27 mouse cellular contexts compared by ENCODE assay signal in genomic region chr3:32304171-32304570, GRCm38 (mm10).
DNase-seq lines count a peak whose midpoint lies in the region; ATAC-seq and TF ChIP-seq lines count a peak whose summit lies in the region.
"Had no signal": no experiment of that assay in that cellular context is flagged by ENCODE, and none has a peak within 500 bp of the region (broad histone marks: within the 10 kb centered on the region; RNA-seq: fewer than 3 reads in every experiment).

No protein-coding gene starts in this region.

- no peaks in the 10 kb centered on the region for H3K36me3 ChIP-seq in kidney, embryonic 15.5 days
- H3K36me3 ChIP-seq in lung, postnatal 0 days (ENCODE audit: insufficient read depth, low read length) = no peaks in the 10 kb centered on the region
- H3K36me3 ChIP-seq: embryonic facial prominence, embryonic 12.5 days; embryonic facial prominence, embryonic 15.5 days; forebrain, embryonic 12.5 days; forebrain, embryonic 15.5 days; heart, embryonic 12.5 days; heart, embryonic 15.5 days; hindbrain, embryonic 10.5 days; hindbrain, embryonic 13.5 days had no signal

- H3K4me1 ChIP-seq in kidney, embryonic 15.5 days = 0 out of 2 replicates have a peak, but pooled peaks cover 2% of the 10 kb centered on the region
- H3K4me1 ChIP-seq in lung, postnatal 0 days (ENCODE audit: insufficient read depth, low read depth, low read length) = no peaks in the 10 kb centered on the region
- H3K4me1 ChIP-seq: embryonic facial prominence, embryonic 12.5 days; embryonic facial prominence, embryonic 15.5 days; forebrain, embryonic 12.5 days; forebrain, embryonic 15.5 days; heart, embryonic 12.5 days; heart, embryonic 15.5 days; hindbrain, embryonic 13.5 days had no signal

- H3K4me2 ChIP-seq in kidney, embryonic 15.5 days = no peak overlapping the region
- H3K4me2 ChIP-seq in lung, postnatal 0 days (replicated peaks; ENCODE audit: low read depth, low read length) = no peak overlapping the region
- H3K4me2 ChIP-seq: embryonic facial prominence, embryonic 12.5 days; embryonic facial prominence, embryonic 15.5 days; forebrain, embryonic 12.5 days; forebrain, embryonic 15.5 days; heart, embryonic 12.5 days; heart, embryonic 15.5 days; hindbrain, embryonic 13.5 days had no signal

- H3K4me3 ChIP-seq in kidney, embryonic 15.5 days (replicated peaks) = no peak overlapping the region
- H3K4me3 ChIP-seq in lung, postnatal 0 days (ENCODE audit: low read depth, low read length) = no peak overlapping the region
- H3K4me3 ChIP-seq: embryonic facial prominence, embryonic 12.5 days; embryonic facial prominence, embryonic 15.5 days; erythroblast, embryonic 14.5 days; forebrain, embryonic 12.5 days; forebrain, embryonic 15.5 days; heart, embryonic 12.5 days; heart, embryonic 15.5 days; hindbrain, embryonic 10.5 days; hindbrain, embryonic 13.5 days had no signal

- WGBS in kidney, embryonic 15.5 days = 56% methylated on average over 1 of the region's 1 CpGs
- WGBS in lung, postnatal 0 days = 41% methylated on average over 1 of the region's 1 CpGs

- no peaks in the 10 kb centered on the region for H3K27me3 ChIP-seq in kidney, embryonic 15.5 days
- no peaks in the 10 kb centered on the region for H3K27me3 ChIP-seq in lung, postnatal 0 days (replicated peaks; ENCODE audit: insufficient read depth, low read length)
- H3K27me3 ChIP-seq: embryonic facial prominence, embryonic 12.5 days; embryonic facial prominence, embryonic 15.5 days; forebrain, embryonic 12.5 days; forebrain, embryonic 15.5 days; heart, embryonic 12.5 days; heart, embryonic 15.5 days; hindbrain, embryonic 13.5 days had no signal

- H3K9me3 ChIP-seq in kidney, embryonic 15.5 days (replicated peaks) = no peaks in the 10 kb centered on the region; the same call in 1 of the 2 replicates
- H3K9me3 ChIP-seq in lung, postnatal 0 days (ENCODE audit: low read length) = no peaks in the 10 kb centered on the region
- H3K9me3 ChIP-seq: embryonic facial prominence, embryonic 12.5 days; embryonic facial prominence, embryonic 15.5 days; forebrain, embryonic 12.5 days; forebrain, embryonic 15.5 days; heart, embryonic 12.5 days; heart, embryonic 15.5 days; hindbrain, embryonic 13.5 days had no signal

- peak; percentile 60 for ATAC-seq in kidney, embryonic 15.5 days (replicated peaks; ENCODE audit: low FRiP score)
- ATAC-seq in lung, postnatal 0 days = no peak
- ATAC-seq in inflammation-experienced regulatory T-cells, adult 6 months = no peak
- ATAC-seq: CD4-positive, CD25-positive, alpha-beta regulatory T cell, adult 4 months; forebrain, embryonic 15.5 days; hindbrain, embryonic 16.5 days had no signal

- DNase-seq in kidney, postnatal 10 days = no peak
- no peak for DNase-seq in lung, postnatal 0 days (ENCODE audit: low spot score)
- DNase-seq in lung, postnatal 14 days = no peak
- peak; percentile 7 for DNase-seq in R1 (ENCODE audit: low read depth, low spot score)
- DNase-seq: adrenal gland, postnatal 10 days; adrenal gland, postnatal 36 days; cerebellum, adult 11 months; cerebellum, adult 2 months; cerebellum, adult 9-11 months; cerebellum, postnatal 25 days; gastrocnemius, postnatal 25 days; heart, adult 18-20 months; heart, postnatal 10 days; heart, postnatal 36 days had no signal

- no peak overlapping the region for H3K27ac ChIP-seq in kidney, embryonic 15.5 days
- no peak overlapping the region for H3K27ac ChIP-seq in lung, postnatal 0 days (ENCODE audit: low read length)
- H3K27ac ChIP-seq: embryonic facial prominence, embryonic 12.5 days; embryonic facial prominence, embryonic 15.5 days; forebrain, embryonic 12.5 days; forebrain, embryonic 15.5 days; heart, embryonic 15.5 days; hindbrain, embryonic 10.5 days; hindbrain, embryonic 13.5 days had no signal

- no peak overlapping the region for H3K9ac ChIP-seq in kidney, embryonic 15.5 days
- no peak overlapping the region for H3K9ac ChIP-seq in lung, postnatal 0 days (replicated peaks; ENCODE audit: low read depth)
- H3K9ac ChIP-seq: embryonic facial prominence, embryonic 12.5 days; embryonic facial prominence, embryonic 15.5 days; forebrain, embryonic 12.5 days; forebrain, embryonic 15.5 days; heart, embryonic 12.5 days; heart, embryonic 15.5 days; hindbrain, embryonic 13.5 days had no signal

- 0 out of 2 replicates have a peak, but pooled peaks have one; percentile 28 for TF ChIP-seq EP300 in lung, postnatal 0 days (IDR thresholded peaks at IDR 0.05)

- no peak for TF ChIP-seq CTCF in lung, postnatal 0 days (IDR thresholded peaks at IDR 0.05)
